Mouse (Mus musculus): ENCODE measurements around the gene Spast. TPM values are rescaled to one million over a fixed set of nuclear protein-coding genes. Genes with fewer than 3 reads are reported as not detected.

Spast gene
- total and polyA plus RNA-seq, 2 experiments = 5.6 to 15.0 TPM

- Histone ChIP-seq H3K79me2 (ENCODE audit: control insufficient read depth, insufficient read depth, low read length) (no peaks in the 10 kb centered on the region; the same call in 1 of the 2 replicates), H3K36me3 (ENCODE audit: control insufficient read depth, insufficient read depth, low read length) (no peaks in the 10 kb centered on the region), H3K4me3 (ENCODE audit: insufficient read depth, low read depth, low read length) (no peak overlapping the region), H3K27me3 (ENCODE audit: control insufficient read depth, insufficient read depth, low read length) (no peaks in the 10 kb centered on the region), H3K9ac (ENCODE audit: low read depth, low read length) (no peak overlapping the region), H3K4me1 (ENCODE audit: control insufficient read depth, insufficient read depth, low read length) (peaks cover 7% of the 10 kb centered on the region), H3K27ac (replicated peaks; ENCODE audit: insufficient read depth, low read depth, low read length) (no peak overlapping the region)
- WGBS = 87% methylated on average over 2 of the region's 2 CpGs
- no peak for DNase-seq (ENCODE audit: extremely low read depth, low read depth, low spot score)
- TF ChIP-seq POLR2A (IDR thresholded peaks at IDR 0.05; ENCODE audit: extremely low read depth, insufficient read depth, low read length) = no peak
- no peak for TF ChIP-seq CTCF (IDR thresholded peaks at IDR 0.05; ENCODE audit: low read depth, low read length)
These were observed 55.6 kb downstream of the Spast start for GRCm38 (mm10) chr17:74394381-74394780.

GRCm38 (mm10) chr17:74394855-74395254 lies 56.1 kb downstream of the Spast start:
- Histone ChIP-seq H3K9ac (ENCODE audit: low read depth, low read length) (peak overlapping the region; percentile 45), H3K4me1 (ENCODE audit: control insufficient read depth, insufficient read depth, low read length) (peaks cover 7% of the 10 kb centered on the region), H3K27me3 (ENCODE audit: control insufficient read depth, insufficient read depth, low read length) (no peaks in the 10 kb centered on the region), H3K27ac (replicated peaks; ENCODE audit: insufficient read depth, low read depth, low read length) (peak overlapping the region; percentile 5), H3K79me2 (ENCODE audit: control insufficient read depth, insufficient read depth, low read length) (no peaks in the 10 kb centered on the region; the same call in 1 of the 2 replicates), H3K36me3 (ENCODE audit: control insufficient read depth, insufficient read depth, low read length) (no peaks in the 10 kb centered on the region), H3K4me3 (ENCODE audit: insufficient read depth, low read depth, low read length) (peak overlapping the region; percentile 34)
- DNase-seq (ENCODE audit: extremely low read depth, low read depth, low spot score) = no peak
- TF ChIP-seq CTCF (IDR thresholded peaks at IDR 0.05; ENCODE audit: low read depth, low read length) (no peak), POLR2A (IDR thresholded peaks at IDR 0.05; ENCODE audit: extremely low read depth, insufficient read depth, low read length) (no peak)
- 8% methylated on average over 16 of the region's 16 CpGs for WGBS

DNA sequence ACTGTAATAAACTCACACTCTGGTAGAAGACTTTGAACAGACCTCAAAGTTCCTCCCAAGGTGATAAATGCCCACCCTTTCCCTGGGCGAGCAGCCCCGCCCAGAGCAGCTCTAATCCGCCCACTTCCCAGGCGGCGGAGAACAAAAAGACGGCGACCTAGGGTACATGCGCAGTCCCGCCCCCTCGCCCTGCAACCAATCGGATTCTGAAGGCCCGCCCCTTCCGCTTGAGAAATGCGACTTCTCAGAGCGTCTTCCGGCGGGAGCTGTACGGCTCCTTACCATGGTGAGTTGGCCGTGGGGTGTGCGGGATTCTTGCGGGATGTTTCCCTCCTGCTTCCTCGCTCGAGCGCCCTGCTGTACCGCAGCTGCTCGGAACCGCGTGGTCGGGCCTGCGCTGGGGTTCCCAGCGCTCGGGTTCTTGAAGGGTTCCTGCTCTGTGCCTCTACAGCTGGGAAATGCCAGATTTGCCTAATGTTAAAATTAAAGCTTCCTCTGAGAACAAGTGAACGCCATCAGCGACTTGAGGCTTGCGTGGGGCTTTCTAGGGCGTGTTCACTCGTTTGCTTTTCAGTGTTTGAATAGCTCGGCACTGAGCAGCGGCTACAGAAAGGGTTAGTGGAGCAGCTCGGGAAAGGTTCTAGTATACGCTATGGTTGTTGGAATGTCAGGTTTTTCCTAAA lies 56.7 kb downstream of the Spast start, which contains the start of gene Slc30a6:
Gene Slc30a6 (plus strand): TSS at position 226 of the 683 bp plus-strand sequence.
- DNase-seq (ENCODE audit: extremely low read depth, low read depth, low spot score) = peak; percentile 87
- Histone ChIP-seq H3K79me2 (ENCODE audit: control insufficient read depth, insufficient read depth, low read length) (no peaks in the 10 kb centered on the region; the same call in 1 of the 2 replicates), H3K27ac (replicated peaks; ENCODE audit: insufficient read depth, low read depth, low read length) (peak within 1 kb of the TSS; percentile 83), H3K27me3 (ENCODE audit: control insufficient read depth, insufficient read depth, low read length) (no peaks in the 10 kb centered on the region), H3K4me1 (ENCODE audit: control insufficient read depth, insufficient read depth, low read length) (peaks cover 7% of the 10 kb centered on the region), H3K9ac (ENCODE audit: low read depth, low read length) (peak within 1 kb of the TSS; percentile 80), H3K4me3 (ENCODE audit: insufficient read depth, low read depth, low read length) (peak within 1 kb of the TSS; percentile 73), H3K36me3 (ENCODE audit: control insufficient read depth, insufficient read depth, low read length) (no peaks in the 10 kb centered on the region)
- no peak for TF ChIP-seq CTCF (IDR thresholded peaks at IDR 0.05; ENCODE audit: low read depth, low read length)
- peak; percentile 89 for TF ChIP-seq POLR2A (IDR thresholded peaks at IDR 0.05; ENCODE audit: extremely low read depth, insufficient read depth, low read length)
- WGBS = under 1% methylated on average over 41 of the region's 41 CpGs

DNA sequence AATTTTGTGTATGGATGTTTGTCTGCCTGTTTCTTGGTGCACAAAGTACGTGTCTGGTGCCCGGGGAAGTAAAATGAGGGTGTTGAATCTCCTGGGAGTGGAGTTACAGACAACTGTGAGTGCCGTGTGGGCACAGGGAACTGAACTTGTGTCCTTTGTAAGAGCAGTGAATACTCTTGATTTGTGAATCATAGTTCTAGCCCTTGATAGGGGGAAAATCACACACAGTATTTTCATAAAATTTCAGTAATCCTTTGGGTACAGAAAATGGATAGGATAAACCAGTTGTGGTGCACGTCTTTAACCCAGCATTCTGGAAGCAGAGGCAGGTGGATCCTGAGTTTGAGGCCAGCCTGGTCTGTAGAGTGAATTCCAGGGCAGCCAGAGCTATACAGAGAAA lies 58.0 kb downstream of the Spast start:
- Histone ChIP-seq H3K9ac (ENCODE audit: low read depth, low read length) (no peak overlapping the region), H3K4me1 (ENCODE audit: control insufficient read depth, insufficient read depth, low read length) (peaks cover 7% of the 10 kb centered on the region), H3K4me3 (ENCODE audit: insufficient read depth, low read depth, low read length) (no peak overlapping the region), H3K27me3 (ENCODE audit: control insufficient read depth, insufficient read depth, low read length) (no peaks in the 10 kb centered on the region), H3K36me3 (ENCODE audit: control insufficient read depth, insufficient read depth, low read length) (0 out of 2 replicates have a peak, but pooled peaks cover 3% of the 10 kb centered on the region), H3K79me2 (ENCODE audit: control insufficient read depth, insufficient read depth, low read length) (no peaks in the 10 kb centered on the region; the same call in 1 of the 2 replicates), H3K27ac (replicated peaks; ENCODE audit: insufficient read depth, low read depth, low read length) (no peak overlapping the region)
- TF ChIP-seq POLR2A (IDR thresholded peaks at IDR 0.05; ENCODE audit: extremely low read depth, insufficient read depth, low read length) (no peak), CTCF (IDR thresholded peaks at IDR 0.05; ENCODE audit: low read depth, low read length) (no peak)
- 51% methylated on average over 4 of the region's 4 CpGs for WGBS
- DNase-seq (ENCODE audit: extremely low read depth, low read depth, low spot score) = no peak

DNA sequence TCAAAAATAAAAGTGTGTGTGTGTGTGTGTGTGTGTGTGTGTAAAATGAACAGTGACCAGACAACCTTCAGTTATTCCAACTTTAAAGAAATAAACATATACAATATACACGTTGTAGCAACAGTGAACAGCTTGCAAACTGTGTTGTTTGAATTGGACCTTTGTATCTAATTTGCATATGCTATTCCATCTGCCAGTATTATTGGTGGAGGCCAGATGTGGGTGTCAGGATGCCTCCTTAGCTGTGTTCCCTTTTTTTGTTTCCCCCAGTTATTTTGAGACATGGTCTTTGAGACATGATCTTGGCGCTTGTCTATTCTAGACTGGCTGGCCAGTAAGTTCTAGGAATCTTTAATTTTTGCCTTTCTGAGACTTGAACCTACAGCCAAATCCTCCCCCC lies 58.4 kb downstream of the Spast start:
- TF ChIP-seq CTCF (IDR thresholded peaks at IDR 0.05; ENCODE audit: low read depth, low read length) (no peak), POLR2A (IDR thresholded peaks at IDR 0.05; ENCODE audit: extremely low read depth, insufficient read depth, low read length) (no peak)
- Histone ChIP-seq H3K9ac (ENCODE audit: low read depth, low read length) (no peak overlapping the region), H3K36me3 (ENCODE audit: control insufficient read depth, insufficient read depth, low read length) (0 out of 2 replicates have a peak, but pooled peaks cover 4% of the 10 kb centered on the region), H3K79me2 (ENCODE audit: control insufficient read depth, insufficient read depth, low read length) (no peaks in the 10 kb centered on the region; the same call in 1 of the 2 replicates), H3K27me3 (ENCODE audit: control insufficient read depth, insufficient read depth, low read length) (no peaks in the 10 kb centered on the region), H3K27ac (replicated peaks; ENCODE audit: insufficient read depth, low read depth, low read length) (no peak overlapping the region), H3K4me3 (ENCODE audit: insufficient read depth, low read depth, low read length) (no peak overlapping the region), H3K4me1 (ENCODE audit: control insufficient read depth, insufficient read depth, low read length) (peaks cover 7% of the 10 kb centered on the region)
- 59% methylated on average over 2 of the region's 2 CpGs for WGBS
- DNase-seq (ENCODE audit: extremely low read depth, low read depth, low spot score) = no peak

Measured in liver, adult 2 months (tissue).